Mouse (Mus musculus) spleen, adult 18-20 months (tissue): Measurements from ENCODE around the gene Obox8.

ENCODE experiments used
- DNase-seq, 2 experiments: peaks; one replicate each; pipeline ENCODE4 v3.0.0; 2022; ENCODE audit warnings: mixed read lengths in 2 of 2

The Obox8 gene

GRCm38 (mm10) chr7:14333457-14333856, at the start of gene Obox8:
Gene Obox8 (minus strand): TSS chr7:14333557.
- no peak for DNase-seq

GRCm38 (mm10) chr7:14317209-14317608, 16.1 kb downstream of the Obox8 start:
- no peak for DNase-seq

DNA sequence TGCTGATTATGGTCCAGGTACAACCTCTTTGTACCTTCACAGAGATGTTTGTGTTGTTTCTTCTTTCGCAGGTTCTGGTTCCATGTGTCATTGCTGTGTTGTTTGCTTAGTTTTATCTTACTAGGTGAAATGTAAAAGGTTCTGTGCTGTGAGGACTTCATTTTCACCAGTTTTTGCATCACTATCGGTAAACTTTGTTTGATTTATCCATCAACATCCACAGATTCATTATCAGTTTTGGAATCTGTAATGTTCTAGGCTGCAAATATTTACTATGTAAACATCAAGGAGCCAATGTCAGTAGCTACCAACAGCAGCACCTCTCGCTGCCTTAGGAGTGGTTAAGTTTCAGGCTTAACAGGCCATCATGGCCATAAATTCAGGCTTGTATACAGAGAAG, 24.7 kb downstream of the Obox8 start:
- no peak for DNase-seq

DNA sequence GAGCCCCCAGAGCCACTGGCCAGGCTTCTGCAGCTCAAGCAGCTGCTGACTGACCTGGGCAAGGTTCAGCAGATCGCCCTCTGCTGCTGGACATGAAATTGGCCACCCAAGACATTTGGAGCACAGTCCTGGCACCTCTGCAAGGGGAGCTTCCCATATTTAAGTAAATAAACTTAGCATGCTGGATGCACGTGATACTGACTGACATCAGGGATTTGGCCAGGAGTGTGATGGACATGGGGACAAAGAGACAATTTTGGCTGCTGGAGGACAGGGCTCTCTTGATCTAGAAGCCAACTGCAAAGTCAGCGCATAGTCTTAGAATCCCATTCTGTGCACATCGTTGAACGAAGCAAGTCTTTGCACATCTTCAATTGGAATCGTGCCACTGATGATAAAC, 25.8 kb downstream of the Obox8 start:
- DNase-seq = no peak
